Mouse (Mus musculus) Patski (cell line): ENCODE data around the gene Slf2. TPM values are rescaled to one million over a fixed set of nuclear protein-coding genes. Genes with fewer than 3 reads are reported as not detected.
A peak's percentile ranks its signal among the peaks of the same experiment; 100 is the strongest.

Experiments
- ATAC-seq: fragments of 100-300 bp; one replicate; pipeline ENCODE4 v1.8.0; 2021
- CTCF ChIA-PET: fragments of 350-600 bp; sonication (Branson Sonifier 250); formaldehyde crosslinking; loops from one replicate; lab custom pipeline; 2022; ENCODE audit warnings: inconsistent platforms; lab: Charles Lee
- POLR2A ChIA-PET: fragments of 350-600 bp; sonication (Branson Sonifier 250); formaldehyde crosslinking; loops from one replicate; lab custom pipeline; 2022; ENCODE audit warnings: antibody characterized with exemption, inconsistent platforms; lab: Charles Lee
- DNase-seq: peaks from one replicate; pipeline ENCODE4 v3.0.0-alpha.2; 2011; ENCODE audit warnings: low read depth, low spot score
- H3K27me3 ChIP-seq: fragments of 371-371 bp; one replicate; pipeline ENCODE4 v1.5.1; 2021
- CTCF ChIP-seq: fragments of 100-300 bp; IDR thresholded peaks from one replicate; pipeline ENCODE4 v1.5.1; 2021
- in situ Hi-C: fragments of 300-500 bp; cut with MboI; formaldehyde crosslinking; loops from 3 replicates; pipeline ENCODE4 v1.11.1; 2018; ENCODE audit warnings: low pct_unique_long_range_greater_than_20kb, mixed read lengths
- polyA plus RNA-seq: library from polyadenylated mRNA; unstranded; gene quantifications from one replicate; pipeline ENCODE4 v1.2.3, GENCODE M21; 2021

Gene Slf2
- polyA plus RNA-seq, 1 experiment from 2014 or later, result 100 TPM

DNA sequence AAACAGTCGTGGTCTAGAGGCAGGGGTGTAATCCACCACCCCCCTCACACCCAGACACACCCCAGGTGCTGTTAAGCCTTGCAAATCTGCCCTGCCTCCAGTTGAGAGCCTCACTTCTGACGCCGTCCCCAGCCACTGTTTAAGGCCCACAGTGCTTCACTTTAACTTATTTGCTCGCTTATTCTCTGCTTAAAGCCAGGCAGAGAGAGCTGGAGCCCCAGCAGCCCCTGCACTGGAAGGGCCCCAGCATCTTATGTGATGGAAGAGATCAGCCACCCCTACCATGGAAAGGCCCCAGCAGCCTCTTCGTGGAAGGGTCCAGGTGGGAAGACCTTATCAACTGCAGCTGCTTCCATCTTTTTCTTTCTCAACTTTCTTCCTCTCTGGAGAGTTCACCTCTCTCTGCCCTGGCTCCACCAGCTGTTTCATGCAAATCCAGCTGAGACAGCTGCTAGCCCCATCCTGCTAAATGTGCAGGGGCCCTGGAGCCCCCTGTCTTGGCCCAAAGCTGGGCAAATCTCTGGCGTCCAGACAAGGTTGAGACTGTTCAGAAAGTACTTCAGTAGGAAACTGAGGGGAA is 26.7 kb upstream of the Slf2 start:
- TF ChIP-seq CTCF, result no peak
- ChIA-PET CTCF (interaction anchor here (1.7 kb wide), 1 partner anchor 11 kb away, joined by 8 read pairs; no protein-coding TSS in a partner anchor), POLR2A (interaction anchor here (0.6 to 0.8 kb wide), 3 partner anchors 27 to 322 kb away, joined by 3 to 6 read pairs (median 3); partner anchors contain the start of gene Slf2)
- DNase-seq, result no peak
- H3K27me3 ChIP-seq, result no peaks in the 10 kb centered on the region
- no peak for ATAC-seq
- in situ Hi-C loops, result no loop called here

- CTCF ChIA-PET, result no interaction called here
- ATAC-seq, result no peak
- in situ Hi-C loops, result no loop called here
- POLR2A ChIA-PET, result interaction anchor here (1.5 kb wide), 1 partner anchor 9 kb away, joined by 7 read pairs; no protein-coding TSS in a partner anchor
- no peak for TF ChIP-seq CTCF
- DNase-seq, result no peak
- H3K27me3 ChIP-seq, result no peaks in the 10 kb centered on the region
Measured at GRCm38 (mm10) chr19:44905316-44905715, 25.6 kb upstream of the Slf2 start.

DNA sequence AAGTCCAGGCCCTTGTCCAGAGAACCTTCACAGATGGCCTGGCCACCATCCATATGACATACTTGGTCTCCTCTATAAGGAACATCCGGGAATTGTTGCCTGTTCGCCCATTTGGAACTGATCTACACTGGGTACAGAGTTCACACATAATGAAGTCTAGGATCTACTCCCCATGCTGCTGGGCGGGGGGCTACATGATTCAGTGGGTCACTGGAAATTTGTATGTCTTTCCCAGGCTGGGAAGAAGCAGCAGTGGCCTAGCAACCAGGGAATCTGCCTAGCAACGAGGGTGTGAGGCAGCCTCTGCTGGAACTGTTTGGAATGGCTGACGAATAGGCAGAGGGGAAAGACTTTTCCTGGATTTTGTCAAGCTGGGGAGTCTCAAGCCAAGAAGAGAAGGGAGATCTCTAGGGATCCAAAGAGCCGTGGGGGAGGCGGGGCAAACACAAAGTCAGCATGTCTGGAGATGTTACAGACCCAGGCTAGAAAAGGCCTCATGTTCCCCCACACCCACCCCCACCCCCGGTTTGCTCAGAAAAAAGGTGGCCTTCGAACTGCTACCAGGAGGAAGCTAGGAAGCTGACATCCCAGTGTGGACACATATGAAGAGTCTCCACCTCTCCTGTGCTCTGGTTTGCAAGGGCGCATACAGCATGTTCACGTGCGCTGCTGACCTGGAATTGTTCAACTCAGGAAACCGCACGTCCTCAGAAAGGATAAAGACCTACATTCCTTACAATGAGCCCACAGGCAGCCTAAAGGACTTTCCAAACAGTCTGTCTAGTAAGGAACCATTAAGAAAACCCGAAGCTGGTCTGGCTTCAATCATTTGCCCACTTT is 22.9 kb upstream of the Slf2 start:
- POLR2A ChIA-PET, result interaction anchor here (1.0 to 2.1 kb wide), 5 partner anchors 11 to 147 kb away, joined by 3 to 10 read pairs (median 4); partner anchors contain the start of gene Slf2
- DNase-seq (no peak), ATAC-seq (peak; percentile 18)
- in situ Hi-C loops, result no loop called here
- no peak for TF ChIP-seq CTCF
- no peaks in the 10 kb centered on the region for H3K27me3 ChIP-seq
- CTCF ChIA-PET, result interaction anchor here (1.9 to 4.8 kb wide), 2 partner anchors 12 to 19 kb away, joined by 4 to 22 read pairs; no protein-coding TSS in a partner anchor

DNA sequence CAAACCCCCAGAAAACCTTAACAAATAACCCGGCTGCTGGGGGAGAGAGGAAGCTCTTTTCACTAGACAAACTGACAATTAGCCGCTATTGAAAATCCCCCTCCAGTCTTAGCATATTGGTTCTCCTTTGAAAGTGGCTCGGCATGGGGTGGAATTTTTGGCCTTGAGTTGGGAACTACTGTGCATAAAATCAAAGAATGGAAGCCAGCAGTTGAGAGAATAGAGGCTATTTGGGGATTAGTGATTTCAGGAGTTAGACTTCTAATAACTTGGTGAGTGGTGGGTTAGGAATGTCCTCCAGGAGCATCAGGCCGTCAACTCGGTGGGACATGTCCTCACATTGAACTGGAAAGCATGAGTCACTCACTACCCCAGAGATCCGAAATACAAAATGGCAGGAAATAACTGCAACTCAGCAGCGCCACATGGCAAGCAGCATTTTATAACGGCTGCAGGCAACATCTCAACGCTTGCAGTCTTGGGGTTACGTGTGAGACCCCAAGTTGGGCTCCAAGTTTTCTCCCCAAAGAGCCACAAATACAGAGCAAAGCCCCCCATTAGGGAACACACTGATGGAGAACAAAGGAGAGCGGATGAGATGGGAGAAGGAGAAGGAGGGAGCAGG is 22.0 kb upstream of the Slf2 start:
- no peak for TF ChIP-seq CTCF
- CTCF ChIA-PET, result interaction anchor here (1.9 to 4.8 kb wide), 2 partner anchors 13 to 18 kb away, joined by 4 to 22 read pairs; no protein-coding TSS in a partner anchor
- DNase-seq, result peak; percentile 95
- ATAC-seq, result peak; percentile 86
- POLR2A ChIA-PET, result interaction anchor here (1.0 to 2.1 kb wide), 6 partner anchors 9 to 148 kb away, joined by 3 to 10 read pairs (median 4); partner anchors contain the start of gene Slf2
- in situ Hi-C loops, result no loop called here
- H3K27me3 ChIP-seq, result no peaks in the 10 kb centered on the region

DNA sequence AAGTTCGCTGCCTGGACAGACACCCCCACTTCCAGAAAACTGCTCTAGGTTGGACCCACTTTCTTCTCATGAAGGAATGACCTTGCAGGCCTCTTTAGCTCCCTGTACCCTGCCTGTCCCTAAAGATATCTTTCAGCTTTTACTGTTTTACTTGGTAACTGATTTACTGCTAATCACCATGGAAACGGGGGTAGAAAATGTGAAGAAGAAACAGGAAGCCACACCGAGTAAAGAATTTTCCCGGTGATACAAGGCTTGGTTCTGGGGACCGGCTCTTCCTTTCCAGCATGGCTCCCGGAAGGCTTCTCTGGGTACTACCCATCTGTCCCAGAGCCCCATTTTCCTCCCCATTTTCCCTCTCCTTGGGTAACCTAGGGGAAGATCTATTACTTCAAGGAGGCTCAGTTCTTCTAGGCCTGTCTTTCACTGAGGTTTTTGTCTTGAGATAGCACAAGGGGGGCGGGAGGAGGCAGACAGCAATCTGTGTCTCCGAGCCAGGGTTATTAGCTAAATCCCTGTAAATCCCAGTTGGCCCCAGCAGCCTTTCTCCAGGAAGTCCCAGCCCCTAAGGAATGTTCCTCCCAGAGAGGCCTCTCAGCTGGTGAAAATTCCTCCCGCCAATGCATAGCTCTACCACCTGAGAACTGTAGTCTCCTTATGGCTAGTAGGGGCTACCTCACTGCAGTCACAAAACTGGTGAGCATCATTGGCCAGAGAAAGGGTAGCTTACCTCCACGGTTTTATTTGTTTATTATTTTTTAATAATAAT is 16.3 kb upstream of the Slf2 start:
- in situ Hi-C loops, result no loop called here
- no peak for TF ChIP-seq CTCF
- ATAC-seq, result peak; percentile 69
- POLR2A ChIA-PET, result interaction anchor here (0.6 to 3.0 kb wide), 10 partner anchors 9 to 157 kb away, joined by 3 to 14 read pairs (median 4); partner anchors contain the start of gene Slf2
- DNase-seq, result peak; percentile 71
- CTCF ChIA-PET, result interaction anchor here (0.7 to 2.5 kb wide), 9 partner anchors 9 to 20 kb away, joined by 3 to 13 read pairs (median 4); no protein-coding TSS in a partner anchor
- H3K27me3 ChIP-seq, result no peaks in the 10 kb centered on the region

DNA sequence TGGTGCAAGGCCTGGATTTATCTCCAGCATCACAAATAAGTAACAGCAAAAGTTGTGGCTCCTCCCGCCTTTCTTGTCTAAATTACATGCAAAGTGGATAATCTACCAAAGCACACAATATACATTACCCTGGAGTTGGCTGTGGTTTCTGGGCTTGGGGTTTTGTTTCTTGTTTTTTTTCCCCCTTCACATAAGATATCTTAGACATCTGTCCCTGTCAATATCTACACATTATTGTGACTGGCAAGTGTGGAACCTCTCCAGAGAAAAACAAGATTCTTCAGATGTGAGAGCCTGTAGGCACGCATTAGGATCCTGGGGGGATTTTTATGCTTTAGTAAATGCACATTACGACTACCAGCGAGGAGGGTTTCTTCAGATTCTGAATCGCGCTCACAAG is 12.8 kb upstream of the Slf2 start:
- CTCF ChIA-PET, result no interaction called here
- H3K27me3 ChIP-seq, result no peaks in the 10 kb centered on the region
- no peak for TF ChIP-seq CTCF
- in situ Hi-C loops, result no loop called here
- POLR2A ChIA-PET, result no interaction called here
- no peak for DNase-seq
- no peak for ATAC-seq

GRCm38 (mm10) chr19:44921466-44922139 is 9.3 kb upstream of the Slf2 start:
- ATAC-seq (no peak), DNase-seq (no peak)
- CTCF ChIA-PET, result interaction anchor here (1.0 to 2.2 kb wide), 3 partner anchors 9 to 197 kb away, joined by 3 to 10 read pairs (median 3); partner anchors contain the start of gene Slf2
- H3K27me3 ChIP-seq, result no peaks in the 10 kb centered on the region
- TF ChIP-seq CTCF, result no peak
- in situ Hi-C loops, result no loop called here
- POLR2A ChIA-PET, result interaction anchor here (0.5 to 0.8 kb wide), 2 partner anchors 11 to 92 kb away, joined by 3 to 7 read pairs; no protein-coding TSS in a partner anchor

- POLR2A ChIA-PET, result interaction anchor here (0.8 kb wide), 1 partner anchor 91 kb away, joined by 3 read pairs; no protein-coding TSS in a partner anchor
- CTCF ChIA-PET, result interaction anchor here (1.0 to 2.2 kb wide), 3 partner anchors 8 to 198 kb away, joined by 3 to 10 read pairs (median 3); partner anchors contain the start of gene Slf2
- in situ Hi-C loops, result no loop called here
- no peak for ATAC-seq
- DNase-seq, result no peak
- no peak for TF ChIP-seq CTCF
- no peaks in the 10 kb centered on the region for H3K27me3 ChIP-seq
Measured at GRCm38 (mm10) chr19:44922521-44922920, 8.4 kb upstream of the Slf2 start.

- in situ Hi-C loops, result no loop called here
- ATAC-seq (no peak), DNase-seq (no peak)
- no peaks in the 10 kb centered on the region for H3K27me3 ChIP-seq
- TF ChIP-seq CTCF, result no peak
- ChIA-PET CTCF (no interaction called here), POLR2A (no interaction called here)
Measured at GRCm38 (mm10) chr19:44924699-44925098, 6.3 kb upstream of the Slf2 start.
